Mouse (Mus musculus): ENCODE results near the gene Olfr972. TPM values are rescaled to one million over a fixed set of nuclear protein-coding genes. Genes with fewer than 3 reads are reported as not detected.
"Not testable (repeated sequence)": the region's sequence is repeated elsewhere in the genome, so short reads cannot be mapped to it uniquely, and the experiment has no call there.

The Olfr972 gene
- not detected in 2 replicates for polyA plus RNA-seq (2012; ENCODE audit: insufficient read depth, insufficient read length, low replicate concordance, missing spikeins)

- H3K4me1 ChIP-seq (ENCODE audit: control insufficient read depth, insufficient read depth, low read length): no peaks in the 10 kb centered on the region
- no peak within 1 kb of the TSS for H3K27ac ChIP-seq (ENCODE audit: insufficient read depth, low read depth, low read length)
- H3K4me3 ChIP-seq (ENCODE audit: insufficient read depth, low read depth, low read length): no peak within 1 kb of the TSS
- 60% methylated on average over 2 of the region's 2 CpGs for WGBS
- TF ChIP-seq POLR2A (IDR thresholded peaks at IDR 0.05; ENCODE audit: insufficient read depth, low read depth, low read length) (no peak), CTCF (IDR thresholded peaks at IDR 0.05; ENCODE audit: insufficient read depth, low read depth, low read length) (no peak)
These were observed at the start of gene Olfr972 for GRCm38 (mm10) chr9:39866122-39866521. Gene Olfr972 (plus strand): TSS chr9:39866422.

GRCm38 (mm10) chr9:39836576-39836975, 29.6 kb upstream of the Olfr972 start, which contains the start of gene Olfr971:
Gene Olfr971 (plus strand): TSS chr9:39836876.
- H3K4me1 ChIP-seq (ENCODE audit: control insufficient read depth, insufficient read depth, low read length); H3K4me3 ChIP-seq (ENCODE audit: insufficient read depth, low read depth, low read length); H3K27ac ChIP-seq (ENCODE audit: insufficient read depth, low read depth, low read length): not testable (repeated sequence)
- 88% methylated on average over 2 of the region's 2 CpGs for WGBS

- not testable (repeated sequence) for H3K4me1 ChIP-seq (ENCODE audit: control insufficient read depth, insufficient read depth, low read length); H3K27ac ChIP-seq (ENCODE audit: insufficient read depth, low read depth, low read length); H3K4me3 ChIP-seq (ENCODE audit: insufficient read depth, low read depth, low read length)
- WGBS: 68% methylated on average over 1 of the region's 1 CpGs
These were observed 5.8 kb downstream of the Olfr972 start for GRCm38 (mm10) chr9:39871986-39872385.

GRCm38 (mm10) chr9:39877541-39878396, 11.5 kb downstream of the Olfr972 start:
- not testable (repeated sequence) for H3K4me3 ChIP-seq (ENCODE audit: insufficient read depth, low read depth, low read length); H3K4me1 ChIP-seq (ENCODE audit: control insufficient read depth, insufficient read depth, low read length); H3K27ac ChIP-seq (ENCODE audit: insufficient read depth, low read depth, low read length)
- no CpG with 5 or more reads among the region's 4 CpGs for WGBS

- WGBS: 83% methylated on average over 6 of the region's 6 CpGs
- Histone ChIP-seq H3K4me3 (ENCODE audit: insufficient read depth, low read depth, low read length) (no peak overlapping the region), H3K4me1 (ENCODE audit: control insufficient read depth, insufficient read depth, low read length) (no peaks in the 10 kb centered on the region), H3K27ac (ENCODE audit: insufficient read depth, low read depth, low read length) (no peak overlapping the region)
- TF ChIP-seq CTCF (IDR thresholded peaks at IDR 0.05; ENCODE audit: insufficient read depth, low read depth, low read length): no peak
- no peak for TF ChIP-seq POLR2A (IDR thresholded peaks at IDR 0.05; ENCODE audit: insufficient read depth, low read depth, low read length)
These were observed 38.9 kb downstream of the Olfr972 start for GRCm38 (mm10) chr9:39905106-39905505.

GRCm38 (mm10) chr9:39907036-39907435, 40.8 kb downstream of the Olfr972 start, which contains the start of gene Olfr229:
Gene Olfr229 (plus strand): TSS chr9:39907336.
- Histone ChIP-seq H3K4me3 (ENCODE audit: insufficient read depth, low read depth, low read length) (no peak within 1 kb of the TSS), H3K27ac (ENCODE audit: insufficient read depth, low read depth, low read length) (no peak within 1 kb of the TSS), H3K4me1 (ENCODE audit: control insufficient read depth, insufficient read depth, low read length) (no peaks in the 10 kb centered on the region)
- no peak for TF ChIP-seq CTCF (IDR thresholded peaks at IDR 0.05; ENCODE audit: insufficient read depth, low read depth, low read length)
- TF ChIP-seq POLR2A (IDR thresholded peaks at IDR 0.05; ENCODE audit: insufficient read depth, low read depth, low read length): no peak
- WGBS: 74% methylated on average over 2 of the region's 2 CpGs

GRCm38 (mm10) chr9:39909939-39910338, 43.7 kb downstream of the Olfr972 start:
- no peak overlapping the region for H3K4me3 ChIP-seq (ENCODE audit: insufficient read depth, low read depth, low read length)
- 88% methylated on average over 3 of the region's 3 CpGs for WGBS
- TF ChIP-seq CTCF (IDR thresholded peaks at IDR 0.05; ENCODE audit: insufficient read depth, low read depth, low read length): no peak
- TF ChIP-seq POLR2A (IDR thresholded peaks at IDR 0.05; ENCODE audit: insufficient read depth, low read depth, low read length): no peak
- no peak overlapping the region for H3K27ac ChIP-seq (ENCODE audit: insufficient read depth, low read depth, low read length)
- H3K4me1 ChIP-seq (ENCODE audit: control insufficient read depth, insufficient read depth, low read length): no peaks in the 10 kb centered on the region

Other genes with a start within 250 kb of the Olfr972 start
- not detected in 2 replicates for gene Olfr960, start 245.0 kb upstream of the Olfr972 start, polyA plus RNA-seq (2012; ENCODE audit: insufficient read depth, insufficient read length, low replicate concordance, missing spikeins)
- not detected in 2 replicates for gene Olfr961, start 221.3 kb upstream of the Olfr972 start, polyA plus RNA-seq (2012; ENCODE audit: insufficient read depth, insufficient read length, low replicate concordance, missing spikeins)
- gene Olfr963, start 199.2 kb upstream of the Olfr972 start, polyA plus RNA-seq (2012; ENCODE audit: insufficient read depth, insufficient read length, low replicate concordance, missing spikeins): not detected in 2 replicates
- not detected in 2 replicates for gene Olfr149, start 159.3 kb upstream of the Olfr972 start, polyA plus RNA-seq (2012; ENCODE audit: insufficient read depth, insufficient read length, low replicate concordance, missing spikeins)
- not detected in 2 replicates for gene Olfr965, start 155.1 kb upstream of the Olfr972 start, polyA plus RNA-seq (2012; ENCODE audit: insufficient read depth, insufficient read length, low replicate concordance, missing spikeins)
- not detected in 2 replicates for gene Olfr150, start 135.4 kb upstream of the Olfr972 start, polyA plus RNA-seq (2012; ENCODE audit: insufficient read depth, insufficient read length, low replicate concordance, missing spikeins)
- not detected in 2 replicates for gene Olfr967, start 120.2 kb upstream of the Olfr972 start, polyA plus RNA-seq (2012; ENCODE audit: insufficient read depth, insufficient read length, low replicate concordance, missing spikeins)
- not detected in 2 replicates for gene Olfr968, start 83.2 kb upstream of the Olfr972 start, polyA plus RNA-seq (2012; ENCODE audit: insufficient read depth, insufficient read length, low replicate concordance, missing spikeins)
- gene Olfr969, start 75.5 kb upstream of the Olfr972 start, polyA plus RNA-seq (2012; ENCODE audit: insufficient read depth, insufficient read length, low replicate concordance, missing spikeins): not detected in 2 replicates
- gene Olfr970, start 57.6 kb upstream of the Olfr972 start, polyA plus RNA-seq (2012; ENCODE audit: insufficient read depth, insufficient read length, low replicate concordance, missing spikeins): not detected in 2 replicates
- gene Olfr971, start 29.5 kb upstream of the Olfr972 start, polyA plus RNA-seq (2012; ENCODE audit: insufficient read depth, insufficient read length, low replicate concordance, missing spikeins): not detected in 2 replicates
- not detected in 2 replicates for gene Olfr229, start 40.9 kb downstream of the Olfr972 start, polyA plus RNA-seq (2012; ENCODE audit: insufficient read depth, insufficient read length, low replicate concordance, missing spikeins)
- gene Olfr974, start 71.1 kb downstream of the Olfr972 start, polyA plus RNA-seq (2012; ENCODE audit: insufficient read depth, insufficient read length, low replicate concordance, missing spikeins): not detected in 2 replicates
- not detected in 2 replicates for gene Olfr975, start 85.6 kb downstream of the Olfr972 start, polyA plus RNA-seq (2012; ENCODE audit: insufficient read depth, insufficient read length, low replicate concordance, missing spikeins)
- not detected in 2 replicates for gene Olfr976, start 94.7 kb downstream of the Olfr972 start, polyA plus RNA-seq (2012; ENCODE audit: insufficient read depth, insufficient read length, low replicate concordance, missing spikeins)
- gene Olfr978, start 125.7 kb downstream of the Olfr972 start, polyA plus RNA-seq (2012; ENCODE audit: insufficient read depth, insufficient read length, low replicate concordance, missing spikeins): not detected in 2 replicates
- gene Olfr979, start 137.0 kb downstream of the Olfr972 start, polyA plus RNA-seq (2012; ENCODE audit: insufficient read depth, insufficient read length, low replicate concordance, missing spikeins): not detected in 2 replicates
- not detected in 2 replicates for gene Olfr980, start 143.2 kb downstream of the Olfr972 start, polyA plus RNA-seq (2012; ENCODE audit: insufficient read depth, insufficient read length, low replicate concordance, missing spikeins)
- not detected in 2 replicates for gene Olfr981, start 155.0 kb downstream of the Olfr972 start, polyA plus RNA-seq (2012; ENCODE audit: insufficient read depth, insufficient read length, low replicate concordance, missing spikeins)
- gene Olfr982, start 207.4 kb downstream of the Olfr972 start, polyA plus RNA-seq (2012; ENCODE audit: insufficient read depth, insufficient read length, low replicate concordance, missing spikeins): not detected in 2 replicates
- not detected in 2 replicates for gene Olfr983, start 227.2 kb downstream of the Olfr972 start, polyA plus RNA-seq (2012; ENCODE audit: insufficient read depth, insufficient read length, low replicate concordance, missing spikeins)
- not detected in 2 replicates for gene Olfr984, start 247.8 kb downstream of the Olfr972 start, polyA plus RNA-seq (2012; ENCODE audit: insufficient read depth, insufficient read length, low replicate concordance, missing spikeins)

Measured in olfactory bulb, adult 2 months (tissue).